Mouse (Mus musculus) kidney, embryonic 16.5 days (tissue): ENCODE results near the gene Apobec3. TPM values are rescaled to one million over a fixed set of nuclear protein-coding genes. Genes with fewer than 3 reads are reported as not detected.

Experiments
- ATAC-seq: fragments of 200-750 bp; cut with Nextera tagmentation; 2 replicates; pipeline ENCODE4 v1.8.0; 2017; ENCODE audit warnings: moderate TSS enrichment; ENCODE audit not compliant: low FRiP score, low TSS enrichment
- H3K27ac ChIP-seq: fragments of 300-500 bp; sonication (generic); 2 replicates; pipeline ENCODE4 v1.5.1; 2014; ENCODE audit warnings: low read length
- H3K27me3 ChIP-seq: fragments of 300-500 bp; sonication (generic); 2 replicates; pipeline ENCODE4 v1.6.1; 2014; ENCODE audit warnings: low read length, control low read depth, mixed read lengths; ENCODE audit not compliant: insufficient read depth
- H3K36me3 ChIP-seq: fragments of 300-500 bp; sonication (generic); 2 replicates; pipeline ENCODE4 v1.6.1; 2014; ENCODE audit warnings: low read length, control low read depth, mixed read lengths; ENCODE audit not compliant: insufficient read depth
- H3K4me1 ChIP-seq: fragments of 300-500 bp; sonication (generic); 2 replicates; pipeline ENCODE4 v1.6.1; 2014; ENCODE audit warnings: low read length, control low read depth, mixed read lengths; ENCODE audit not compliant: insufficient read depth
- H3K4me2 ChIP-seq: fragments of 300-500 bp; sonication (generic); replicated peaks from 2 replicates; pipeline ENCODE4 v1.6.1; 2014; ENCODE audit warnings: low read depth, low read length
- H3K4me3 ChIP-seq: fragments of 300-500 bp; sonication (generic); 2 replicates; pipeline ENCODE4 v1.5.1; 2014; ENCODE audit warnings: mild to moderate bottlenecking, low read length
- H3K9ac ChIP-seq: fragments of 300-500 bp; sonication (generic); replicated peaks from 2 replicates; pipeline ENCODE4 v1.6.1; 2014; ENCODE audit warnings: low read length
- H3K9me3 ChIP-seq: fragments of 300-500 bp; sonication (generic); 2 replicates; pipeline ENCODE4 v1.6.1; 2016; ENCODE audit warnings: low read length, control low read depth
- WGBS: fragments of 180-500 bp; shearing (Covaris S2); extraction: QIAGEN DNeasy Blood & Tissue Kit; methylation state at CpG from one replicate; pipeline ENCODE4 v1.1.7; 2014; 5-methylcytosine and 5-hydroxymethylcytosine counted together
- polyA plus RNA-seq: library from polyadenylated mRNA; unstranded; fragments of >200 nt; fragmentation: Nextera tagmentation; extraction: Ambion mirVana; gene quantifications from 2 replicates; pipeline ENCODE4 v1.2.1, GENCODE M21; 2015

Gene Apobec3
- polyA plus RNA-seq, 1 experiment from 2014 or later, result 29.3 TPM

DNA sequence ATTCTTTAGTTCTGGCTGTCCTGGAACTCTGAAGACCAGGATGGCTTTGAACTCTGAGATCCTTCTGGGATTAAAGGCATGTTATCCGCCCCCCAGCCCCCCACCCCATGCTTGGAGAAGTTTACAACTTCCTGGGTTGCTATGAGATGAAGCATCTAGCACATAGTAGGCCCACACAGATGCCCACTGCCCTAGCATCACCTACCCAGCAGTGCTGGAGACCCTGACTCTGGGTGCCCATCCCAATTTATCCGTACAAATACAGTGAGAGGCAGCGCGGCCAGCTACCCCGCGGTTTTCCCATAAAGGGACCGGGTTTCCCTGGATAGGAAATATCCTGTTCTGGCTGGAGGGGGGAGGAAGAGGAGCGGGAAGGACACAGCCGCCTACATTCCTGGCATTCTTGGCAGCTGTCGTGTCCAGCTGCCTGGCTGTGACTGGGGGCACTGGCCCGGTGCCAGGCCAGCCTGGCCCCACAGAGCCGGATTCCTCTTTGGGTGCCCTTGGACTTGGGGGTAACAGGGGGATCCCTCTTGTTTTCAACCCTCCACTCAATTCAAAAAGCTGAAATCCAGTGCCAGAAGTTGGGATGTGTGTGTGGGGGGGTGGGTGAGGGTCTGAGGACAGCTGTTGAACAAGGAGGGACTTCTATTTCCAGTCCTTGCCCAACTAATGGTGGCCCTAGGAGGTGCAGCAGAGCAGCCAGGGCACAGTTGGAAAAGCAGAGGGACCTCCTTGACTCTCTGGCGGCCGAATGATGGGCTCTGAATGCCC, 60.5 kb downstream of the Apobec3 start:
- Histone ChIP-seq H3K4me2 (peak overlapping the region; percentile 26; the same call in 1 of the 2 replicates), H3K4me3 (no peak overlapping the region), H3K9ac (0 out of 2 replicates have a peak overlapping the region, but pooled peaks have one; percentile 38), H3K4me1 (peaks cover 36% of the 10 kb centered on the region), H3K36me3 (no peaks in the 10 kb centered on the region), H3K27me3 (no peaks in the 10 kb centered on the region), H3K9me3 (no peaks in the 10 kb centered on the region), H3K27ac (peak overlapping the region; percentile 85)
- 31% methylated on average over 14 of the region's 14 CpGs for WGBS
- peak; percentile 24; the same call in 1 of the 2 replicates for ATAC-seq

GRCm38 (mm10) chr15:79952504-79953231, 61.2 kb downstream of the Apobec3 start:
- 43% methylated on average over 11 of the region's 11 CpGs for WGBS
- Histone ChIP-seq H3K27me3 (no peaks in the 10 kb centered on the region), H3K9ac (no peak overlapping the region), H3K4me2 (no peak overlapping the region), H3K4me3 (no peak overlapping the region), H3K9me3 (no peaks in the 10 kb centered on the region), H3K4me1 (peaks cover 36% of the 10 kb centered on the region), H3K27ac (peak overlapping the region; percentile 85), H3K36me3 (no peaks in the 10 kb centered on the region)
- no peak for ATAC-seq

DNA sequence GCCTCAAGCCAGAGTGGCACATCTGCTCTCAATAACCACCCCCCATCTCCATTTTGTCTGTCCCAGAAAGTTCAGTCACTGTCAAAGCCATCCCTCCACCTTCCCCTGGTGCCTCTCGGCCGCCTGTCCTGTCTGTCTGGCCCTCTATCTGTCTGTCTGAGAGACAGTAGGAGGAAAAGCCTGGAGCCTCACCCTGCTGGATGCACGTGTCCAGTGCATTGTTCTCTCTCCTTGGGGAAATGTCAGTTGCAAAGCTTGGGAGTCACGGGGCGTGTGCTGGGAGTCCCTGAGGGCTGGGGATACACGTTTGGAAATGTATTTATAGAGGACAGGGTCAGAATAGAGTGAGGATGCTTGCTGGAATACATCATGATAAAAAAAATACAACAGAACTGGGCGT, 62.0 kb downstream of the Apobec3 start:
- H3K27me3 ChIP-seq, result no peaks in the 10 kb centered on the region
- H3K4me3 ChIP-seq, result no peak overlapping the region
- H3K36me3 ChIP-seq, result no peaks in the 10 kb centered on the region
- no peak for ATAC-seq
- peaks cover 36% of the 10 kb centered on the region for H3K4me1 ChIP-seq
- no peaks in the 10 kb centered on the region for H3K9me3 ChIP-seq
- WGBS, result 66% methylated on average over 7 of the region's 7 CpGs
- H3K4me2 ChIP-seq, result no peak overlapping the region
- no peak overlapping the region for H3K9ac ChIP-seq
- 0 out of 2 replicates have a peak overlapping the region, but pooled peaks have one; percentile 85 for H3K27ac ChIP-seq

DNA sequence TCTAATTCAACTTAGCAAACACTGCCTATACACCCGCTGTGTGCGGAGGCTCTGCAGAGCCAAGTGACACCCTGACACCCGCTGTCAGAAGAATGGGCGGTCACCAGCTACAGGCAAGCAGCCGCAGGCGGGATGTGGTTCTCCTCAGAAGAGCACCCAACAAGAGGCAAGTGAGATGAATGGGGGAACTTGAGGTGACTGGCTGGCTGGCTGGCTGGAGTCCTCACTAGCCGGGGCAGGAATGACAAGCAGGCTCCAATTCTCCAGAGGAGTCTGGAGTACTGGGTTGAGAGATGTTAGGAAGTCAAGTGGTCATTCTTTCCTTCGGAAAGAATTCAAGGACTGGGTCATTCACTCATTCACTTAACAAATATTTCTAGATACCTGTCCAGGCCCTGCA, 65.1 kb downstream of the Apobec3 start:
- no peak overlapping the region for H3K9ac ChIP-seq
- peaks cover 14% of the 10 kb centered on the region for H3K4me1 ChIP-seq
- H3K27ac ChIP-seq, result no peak overlapping the region
- no peaks in the 10 kb centered on the region for H3K36me3 ChIP-seq
- no peak for ATAC-seq
- H3K4me3 ChIP-seq, result no peak overlapping the region
- H3K9me3 ChIP-seq, result no peaks in the 10 kb centered on the region
- WGBS, result 82% methylated on average over 8 of the region's 8 CpGs
- no peaks in the 10 kb centered on the region for H3K27me3 ChIP-seq
- H3K4me2 ChIP-seq, result no peak overlapping the region

DNA sequence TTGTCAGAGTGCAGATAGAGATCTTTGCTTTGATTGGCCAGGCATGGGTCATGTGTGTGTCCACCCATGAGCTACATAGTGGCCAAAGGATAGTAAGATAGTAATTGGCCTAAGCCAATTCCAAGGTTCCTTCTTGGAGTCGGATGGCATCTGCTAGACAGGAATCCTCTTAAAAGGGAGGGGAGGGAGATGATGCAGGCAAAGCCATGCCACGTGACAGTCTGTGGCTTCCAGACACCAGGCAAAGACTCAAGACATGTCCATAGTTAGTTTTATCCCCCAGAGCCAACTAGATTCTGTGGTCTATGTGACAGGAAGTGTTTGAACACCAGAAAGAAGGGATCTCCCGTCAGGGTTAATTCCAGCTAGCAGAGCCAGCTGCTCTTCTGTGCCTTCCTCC, 67.0 kb downstream of the Apobec3 start:
- H3K4me1 ChIP-seq, result no peaks in the 10 kb centered on the region
- H3K27ac ChIP-seq, result no peak overlapping the region
- no peaks in the 10 kb centered on the region for H3K36me3 ChIP-seq
- no peak overlapping the region for H3K4me3 ChIP-seq
- ATAC-seq, result no peak
- H3K9me3 ChIP-seq, result no peaks in the 10 kb centered on the region
- no peaks in the 10 kb centered on the region for H3K27me3 ChIP-seq
- WGBS, result 46% methylated on average over 3 of the region's 3 CpGs
- H3K4me2 ChIP-seq, result no peak overlapping the region
- no peak overlapping the region for H3K9ac ChIP-seq

- peak; percentile 55 for ATAC-seq
- H3K4me3 ChIP-seq, result no peak overlapping the region
- H3K36me3 ChIP-seq, result no peaks in the 10 kb centered on the region
- no peak overlapping the region for H3K4me2 ChIP-seq
- H3K9me3 ChIP-seq, result no peaks in the 10 kb centered on the region
- no peak overlapping the region for H3K9ac ChIP-seq
- no peak overlapping the region for H3K27ac ChIP-seq
- H3K27me3 ChIP-seq, result no peaks in the 10 kb centered on the region
- H3K4me1 ChIP-seq, result no peaks in the 10 kb centered on the region
- 55% methylated on average over 9 of the region's 9 CpGs for WGBS
These were observed 70.0 kb downstream of the Apobec3 start for GRCm38 (mm10) chr15:79961366-79961921.

- H3K27me3 ChIP-seq, result no peaks in the 10 kb centered on the region
- no peaks in the 10 kb centered on the region for H3K36me3 ChIP-seq
- no peak overlapping the region for H3K4me2 ChIP-seq
- ATAC-seq, result no peak
- H3K4me1 ChIP-seq, result no peaks in the 10 kb centered on the region
- H3K9me3 ChIP-seq, result no peaks in the 10 kb centered on the region
- WGBS, result 88% methylated on average over 18 of the region's 18 CpGs
- no peak overlapping the region for H3K9ac ChIP-seq
- H3K4me3 ChIP-seq, result no peak overlapping the region
- no peak overlapping the region for H3K27ac ChIP-seq
These were observed 71.2 kb downstream of the Apobec3 start for GRCm38 (mm10) chr15:79962661-79963060.

- Histone ChIP-seq H3K4me1 (no peaks in the 10 kb centered on the region), H3K36me3 (no peaks in the 10 kb centered on the region), H3K4me2 (no peak overlapping the region), H3K9ac (no peak overlapping the region), H3K4me3 (no peak overlapping the region), H3K27me3 (no peaks in the 10 kb centered on the region), H3K9me3 (no peaks in the 10 kb centered on the region), H3K27ac (no peak overlapping the region)
- no peak for ATAC-seq
- 85% methylated on average over 7 of the region's 7 CpGs for WGBS
These were observed 72.9 kb downstream of the Apobec3 start for GRCm38 (mm10) chr15:79964376-79964775.
